16 mouse cellular contexts compared by ENCODE assay signal in genomic region chr5:75045371-75045770, GRCm38 (mm10). TPM values are rescaled to one million over a fixed set of nuclear protein-coding genes. Genes with fewer than 3 reads are reported as not detected.
DNase-seq lines count a peak whose midpoint lies in the region; TF ChIP-seq lines count a peak whose summit lies in the region.
"Had no signal": no experiment of that assay in that cellular context is flagged by ENCODE, and none has a peak within 500 bp of the region (broad histone marks: within the 10 kb centered on the region; RNA-seq: fewer than 3 reads in every experiment).

No protein-coding gene starts in this region.

- H3K27ac ChIP-seq in brown adipose tissue, adult 24 weeks (replicated peaks; ENCODE audit: low read depth, low read length), result peak overlapping the region; percentile 74
- no peak overlapping the region for H3K27ac ChIP-seq in midbrain, embryonic 10.5 days (replicated peaks)

- no peak overlapping the region for H3K4me2 ChIP-seq in myocyte (ENCODE audit: low read depth)

- H3K27me3 ChIP-seq in myocyte (ENCODE audit: control insufficient read depth, insufficient read depth, insufficient read length), result no peaks in the 10 kb centered on the region
- peaks cover 59% of the 10 kb centered on the region for H3K27me3 ChIP-seq in midbrain, embryonic 10.5 days (ENCODE audit: low read depth, poor library complexity, severe bottlenecking)
- H3K27me3 ChIP-seq: lung, embryonic 15.5 days had no signal

- TF ChIP-seq POLR2A in myocyte (IDR thresholded peaks at IDR 0.05; ENCODE audit: insufficient read length, low read depth), result no peak

- H3K4me3 ChIP-seq in brown adipose tissue, adult 24 weeks (ENCODE audit: insufficient read depth, low read depth, low read length), result no peak overlapping the region
- H3K4me3 ChIP-seq in myocyte, result peak overlapping the region; percentile 71
- H3K4me3 ChIP-seq in midbrain, embryonic 10.5 days, result no peak overlapping the region

- WGBS in midbrain, embryonic 10.5 days, result 93% methylated on average over 7 of the region's 7 CpGs

- peaks cover 13% of the 10 kb centered on the region for H3K4me1 ChIP-seq in brown adipose tissue, adult 24 weeks (ENCODE audit: control insufficient read depth, insufficient read depth, insufficient read length, low read length)
- peaks cover 20% of the 10 kb centered on the region for H3K4me1 ChIP-seq in midbrain, embryonic 10.5 days

- H3K79me2 ChIP-seq in myocyte (ENCODE audit: control insufficient read depth, insufficient read depth), result peaks cover 36% of the 10 kb centered on the region

- DNase-seq in adrenal gland, postnatal 14 days, result peak; percentile 34
- no peak for DNase-seq in adrenal gland, postnatal 25 days
- DNase-seq in kidney, adult 8-10 months, result peak; percentile 14 to 18
- no peak for DNase-seq in kidney, postnatal 14 days
- DNase-seq in midbrain, embryonic 10.5 days (ENCODE audit: low spot score), result no peak
- DNase-seq in spleen, postnatal 36 days (ENCODE audit: low spot score in 2 of 2), result no peak
- DNase-seq: B cell, adult 2 months; heart, adult 2 months; heart, postnatal 14 days; midbrain, embryonic 14.5 days had no signal

- no peaks in the 10 kb centered on the region; the same call in 1 of the 2 replicates for H3K9me3 ChIP-seq in midbrain, embryonic 10.5 days (replicated peaks)
- H3K9me3 ChIP-seq: lung, embryonic 15.5 days; neural tube, embryonic 13.5 days had no signal

- H3K36me3 ChIP-seq in myocyte (ENCODE audit: control insufficient read depth, insufficient read depth), result no peaks in the 10 kb centered on the region
- peaks cover 10% of the 10 kb centered on the region for H3K36me3 ChIP-seq in midbrain, embryonic 10.5 days
- H3K36me3 ChIP-seq: neural tube, embryonic 13.5 days had no signal

- H3ac ChIP-seq in myocyte (ENCODE audit: control insufficient read depth, insufficient read length), result no peak overlapping the region

TF ChIP-seq in myocyte, 11 proteins besides CTCF, POLR2A, EP300 and RAD21:
- no peak for TF ChIP-seq TCF12 (IDR thresholded peaks at IDR 0.05; ENCODE audit: insufficient read depth, poor library complexity, severe bottlenecking)
- TF ChIP-seq USF1 (IDR thresholded peaks at IDR 0.05; ENCODE audit: low read depth), result no peak
- no peak for TF ChIP-seq MYOD1 (IDR thresholded peaks at IDR 0.05; ENCODE audit: control insufficient read depth in 1 of 3, insufficient read length in 2 of 3, low read depth in 2 of 3)
- no peak for TF ChIP-seq CEBPB (IDR thresholded peaks at IDR 0.05; ENCODE audit: insufficient read depth, poor library complexity, severe bottlenecking)
- TF ChIP-seq POLR2AphosphoS2 (IDR thresholded peaks at IDR 0.05; ENCODE audit: insufficient read length, low read depth), result no peak
- TF ChIP-seq E2F4 (IDR thresholded peaks at IDR 0.05; ENCODE audit: insufficient read depth), result no peak
- no peak for TF ChIP-seq REST (IDR thresholded peaks at IDR 0.05; ENCODE audit: insufficient read depth, insufficient read length)
- TF ChIP-seq SRF (IDR thresholded peaks at IDR 0.05; ENCODE audit: control insufficient read depth, insufficient read length, low read depth), result no peak
- TF ChIP-seq MAX (IDR thresholded peaks at IDR 0.05; ENCODE audit: low read depth), result no peak
- TF ChIP-seq MYOG (IDR thresholded peaks at IDR 0.05; ENCODE audit: control insufficient read depth in 1 of 3, insufficient read depth in 1 of 3, insufficient read length in 2 of 3, low read depth in 2 of 3), result no peak

RNA-seq across cellular contexts. Expression of gene Chic2, which starts 0.8 kb away (rescaled TPM):
- total RNA-seq in adrenal gland, postnatal 14 days (2021), result 32.1 and 41.6 TPM in 2 replicates
- total RNA-seq in adrenal gland, postnatal 25 days (2021), result 29.6 and 30.8 TPM in 2 replicates
- 16.5 and 18.5 TPM in 2 replicates for polyA plus RNA-seq in brown adipose tissue, adult 24 weeks (2012; ENCODE audit: insufficient read depth, insufficient read length, missing spikeins)
- polyA plus RNA-seq in myocyte (2012; fragmentation: generic; extraction: Trizol), result 25.2 TPM
- polyA plus RNA-seq in midbrain, embryonic 10.5 days (2016; fragmentation: Nextera tagmentation; extraction: Ambion mirVana), result 26.8 and 28.5 TPM in 2 replicates

RNA-seq across cellular contexts. Expression of gene Gsx2, which starts 30.0 kb away (rescaled TPM):
- total RNA-seq in adrenal gland, postnatal 14 days (2021), result not detected in 2 replicates
- not detected in 2 replicates for total RNA-seq in adrenal gland, postnatal 25 days (2021)
- polyA plus RNA-seq in brown adipose tissue, adult 24 weeks (2012; ENCODE audit: insufficient read depth, insufficient read length, missing spikeins), result not detected in 2 replicates
- not detected for polyA plus RNA-seq in myocyte (2012; fragmentation: generic; extraction: Trizol)
- polyA plus RNA-seq in midbrain, embryonic 10.5 days (2016; fragmentation: Nextera tagmentation; extraction: Ambion mirVana), result 2.5 and 3.4 TPM in 2 replicates
- total RNA-seq: heart, adult 2 months; heart, postnatal 14 days had no signal
- polyA plus RNA-seq: heart, adult 2 months; inflammation-experienced regulatory T-cells, adult 6 months; limb, embryonic 11.5 days; lung, embryonic 15.5 days; midbrain, embryonic 14.5 days had no signal

Comparison
In these comparisons a context has a peak if more than half of its experiments do, and no peak if none do; other contexts are left out.
1. DNase-seq: peak in adrenal gland, postnatal 14 days (single experiment) and kidney, adult 8-10 months (2 of 2); none in adrenal gland, postnatal 25 days (single experiment), kidney, postnatal 14 days (single experiment), midbrain, embryonic 10.5 days (single experiment) and spleen, postnatal 36 days (0 of 2).